Mouse (Mus musculus) erythroblast, adult 5-6 weeks (primary cell): ENCODE data around the gene Ndufs1. TPM values are rescaled to one million over a fixed set of nuclear protein-coding genes. Genes with fewer than 3 reads are reported as not detected.
"Not testable (repeated sequence)": the region's sequence is repeated elsewhere in the genome, so short reads cannot be mapped to it uniquely, and the experiment has no call there.

Experiments used
- ATAC-seq: replicated peaks from 2 replicates; pipeline ENCODE4 v1.8.0; 2016; ENCODE audit warnings: moderate number of reproducible peaks, mild to moderate bottlenecking, moderate TSS enrichment, inconsistent platforms; ENCODE audit not compliant: poor library complexity, low FRiP score, severe bottlenecking
- total RNA-seq, 2 experiments: library from RNA; stranded (forward) in 1 of 2; stranded (reverse) in 1 of 2; fragments of 150-400 nt in 1 of 2; fragments of 200-764, 138-1000 nt in 1 of 2; gene quantifications; 2 replicates each; pipeline versions ENCODE4 v1.2.3 to v1.2.4; 2015 to 2017; ENCODE audit warnings: low replicate concordance in 2 of 2

Ndufs1 gene
- total RNA-seq, 2 experiments from 2014 or later = 47.3 to 56.6 TPM

- ATAC-seq = no peak
Observed at GRCm38 (mm10) chr1:63188536-63188935, 11.9 kb upstream of the Ndufs1 start.

- not testable (repeated sequence) for ATAC-seq
Observed at GRCm38 (mm10) chr1:63185430-63185829, 8.8 kb upstream of the Ndufs1 start.

- no peak for ATAC-seq
Observed at GRCm38 (mm10) chr1:63182636-63183270, 6.1 kb upstream of the Ndufs1 start.

- ATAC-seq = no peak
Observed at GRCm38 (mm10) chr1:63182212-63182611, 5.6 kb upstream of the Ndufs1 start.

- no peak for ATAC-seq
Observed at GRCm38 (mm10) chr1:63181480-63181879, 4.8 kb upstream of the Ndufs1 start.

GRCm38 (mm10) chr1:63181019-63181418, 4.4 kb upstream of the Ndufs1 start:
- peak; percentile 76 for ATAC-seq

- not testable (repeated sequence) for ATAC-seq
Observed at GRCm38 (mm10) chr1:63180575-63180974, 3.9 kb upstream of the Ndufs1 start.

- no peak for ATAC-seq
Observed at GRCm38 (mm10) chr1:63180122-63180521, 3.5 kb upstream of the Ndufs1 start.

GRCm38 (mm10) chr1:63178308-63178707, 1.7 kb upstream of the Ndufs1 start:
- no peak for ATAC-seq

- ATAC-seq = peak; percentile 44
Observed at GRCm38 (mm10) chr1:63176259-63176603, 402 bp downstream of the Ndufs1 start.

- ATAC-seq = peak; percentile 31
Observed at GRCm38 (mm10) chr1:63175853-63176252, 780 bp downstream of the Ndufs1 start.

GRCm38 (mm10) chr1:63168638-63169037, 8.0 kb downstream of the Ndufs1 start:
- peak; percentile 69 for ATAC-seq

- no peak for ATAC-seq
Observed at GRCm38 (mm10) chr1:63140231-63140630, 36.4 kb downstream of the Ndufs1 start.

GRCm38 (mm10) chr1:63138586-63138985, 38.0 kb downstream of the Ndufs1 start:
- not testable (repeated sequence) for ATAC-seq

GRCm38 (mm10) chr1:63137971-63138370, 38.7 kb downstream of the Ndufs1 start:
- ATAC-seq = no peak

GRCm38 (mm10) chr1:63134530-63134929, 42.1 kb downstream of the Ndufs1 start:
- ATAC-seq = no peak

- no peak for ATAC-seq
Observed at GRCm38 (mm10) chr1:63131766-63132165, 44.9 kb downstream of the Ndufs1 start.

- no peak for ATAC-seq
Observed at GRCm38 (mm10) chr1:63130883-63131282, 45.8 kb downstream of the Ndufs1 start.

GRCm38 (mm10) chr1:63129857-63130690, 46.6 kb downstream of the Ndufs1 start:
- ATAC-seq = peak; percentile 56

- ATAC-seq = no peak
Observed at GRCm38 (mm10) chr1:63129273-63129672, 47.4 kb downstream of the Ndufs1 start.

- ATAC-seq = no peak
Observed at GRCm38 (mm10) chr1:63126206-63126605, 50.4 kb downstream of the Ndufs1 start.
